8 mouse cellular contexts compared by ENCODE assay signal in the genomic region with DNA sequence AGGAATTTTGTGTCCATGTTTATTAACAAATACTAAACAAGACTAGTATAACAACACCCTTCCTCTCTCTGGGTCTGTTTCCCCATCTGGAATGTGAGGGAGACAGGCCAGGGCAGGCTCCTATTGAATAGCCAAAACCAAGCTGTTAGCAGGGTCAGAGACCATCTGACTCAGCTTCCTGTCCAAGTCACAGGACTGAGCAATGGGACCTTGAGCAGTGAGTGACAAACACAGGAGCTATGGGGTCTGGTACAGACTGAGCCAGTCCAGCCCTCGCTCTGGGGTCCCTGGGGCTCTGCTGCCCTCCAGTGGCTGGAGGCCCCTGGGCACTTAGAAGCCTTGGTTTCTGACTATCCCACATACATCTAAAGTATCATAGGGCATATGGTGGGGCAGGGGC.
DNase-seq lines count a peak whose midpoint lies in the region; ATAC-seq and TF ChIP-seq lines count a peak whose summit lies in the region.

No protein-coding gene starts in this region.

- H3K36me3 ChIP-seq in intestine, postnatal 0 days (ENCODE audit: control insufficient read depth, insufficient read depth) = no peaks in the 10 kb centered on the region
- no peaks in the 10 kb centered on the region for H3K36me3 ChIP-seq in limb, embryonic 10.5 days
- no peaks in the 10 kb centered on the region for H3K36me3 ChIP-seq in midbrain, embryonic 11.5 days (ENCODE audit: control insufficient read depth, insufficient read depth, low read length)

- 0 out of 2 replicates have a peak, but pooled peaks have one; percentile 29 for ATAC-seq in intestine, postnatal 0 days
- ATAC-seq in midbrain, embryonic 11.5 days (ENCODE audit: low FRiP score) = peak; percentile 51; the same call in 1 of the 2 replicates
- no peak for ATAC-seq in inflammation-experienced regulatory T-cells, adult 6 months

- H3K4me2 ChIP-seq in intestine, postnatal 0 days (replicated peaks; ENCODE audit: low read depth) = no peak overlapping the region
- H3K4me2 ChIP-seq in midbrain, embryonic 11.5 days = no peak overlapping the region

- H3K27me3 ChIP-seq in intestine, postnatal 0 days (replicated peaks; ENCODE audit: control insufficient read depth, insufficient read depth, low read length) = no peaks in the 10 kb centered on the region
- H3K27me3 ChIP-seq in limb, embryonic 10.5 days (ENCODE audit: low read depth, poor library complexity, severe bottlenecking) = peaks cover 20% of the 10 kb centered on the region
- peaks cover 2% of the 10 kb centered on the region; the same call in 1 of the 2 replicates for H3K27me3 ChIP-seq in midbrain, embryonic 11.5 days (ENCODE audit: control insufficient read depth, insufficient read depth, low read length)

- no peaks in the 10 kb centered on the region for H3K9me3 ChIP-seq in intestine, postnatal 0 days (ENCODE audit: control insufficient read depth)
- H3K9me3 ChIP-seq in limb, embryonic 10.5 days (replicated peaks) = no peaks in the 10 kb centered on the region
- H3K9me3 ChIP-seq in midbrain, embryonic 11.5 days (ENCODE audit: control insufficient read depth, low read length) = no peaks in the 10 kb centered on the region

- TF ChIP-seq CTCF in intestine, postnatal 0 days (IDR thresholded peaks at IDR 0.05; ENCODE audit: low read depth) = peak; percentile 95

- no peaks in the 10 kb centered on the region for H3K4me1 ChIP-seq in intestine, postnatal 0 days (replicated peaks; ENCODE audit: control insufficient read depth, insufficient read depth, low read length)
- H3K4me1 ChIP-seq in limb, embryonic 10.5 days = peaks cover 83% of the 10 kb centered on the region
- peaks cover 16% of the 10 kb centered on the region for H3K4me1 ChIP-seq in midbrain, embryonic 11.5 days (ENCODE audit: control insufficient read depth, insufficient read depth, low read length)

- no peak overlapping the region for H3K9ac ChIP-seq in intestine, postnatal 0 days (ENCODE audit: low read depth, low read length)
- H3K9ac ChIP-seq in midbrain, embryonic 11.5 days (ENCODE audit: low read length) = no peak overlapping the region

- no peak overlapping the region for H3K27ac ChIP-seq in intestine, postnatal 0 days (ENCODE audit: low read depth, low read length)
- H3K27ac ChIP-seq in limb, embryonic 10.5 days = no peak overlapping the region
- no peak overlapping the region for H3K27ac ChIP-seq in midbrain, embryonic 11.5 days (ENCODE audit: low read depth, low read length)

- WGBS in intestine, postnatal 0 days = 20% methylated on average over 1 of the region's 1 CpGs
- 0% methylated on average over 1 of the region's 1 CpGs for WGBS in limb, embryonic 10.5 days
- WGBS in midbrain, embryonic 11.5 days = 0% methylated on average over 1 of the region's 1 CpGs

- H3K4me3 ChIP-seq in intestine, postnatal 0 days (ENCODE audit: low read depth, low read length) = no peak overlapping the region
- no peak overlapping the region for H3K4me3 ChIP-seq in limb, embryonic 10.5 days
- H3K4me3 ChIP-seq in midbrain, embryonic 11.5 days (ENCODE audit: low read depth, low read length) = no peak overlapping the region

- DNase-seq in ZHBTc4 (ENCODE audit: low read depth, low spot score) = peak; percentile 87
- DNase-seq in embryo, embryonic 10 days (ENCODE audit: low spot score) = peak; percentile 77
- peak; percentile 60 to 79 for DNase-seq in gastrocnemius, postnatal 4 days (ENCODE audit: low spot score in 2 of 2)
- DNase-seq in limb, embryonic 10.5 days (ENCODE audit: low spot score) = peak; percentile 86
- peak; percentile 96 for DNase-seq in midbrain, embryonic 11.5 days (ENCODE audit: low spot score, missing footprints)
- DNase-seq in skeletal muscle tissue, adult 2 months (ENCODE audit: low read depth, low spot score) = peak; percentile 77
